Mouse (Mus musculus) cerebellum, adult 2 months (tissue): ENCODE results near the gene Szt2. TPM values are rescaled to one million over a fixed set of nuclear protein-coding genes. Genes with fewer than 3 reads are reported as not detected.

ENCODE experiments used
- DNase-seq, 2 experiments: peaks; one replicate each; pipeline ENCODE4 v3.0.0; 2021
- H3K27ac ChIP-seq: fragments of 200-500 bp; 2 replicates; pipeline ENCODE4 v1.5.1; 2012; ENCODE audit warnings: low read length, control low read depth, inconsistent platforms; ENCODE audit not compliant: insufficient read depth
- H3K27me3 ChIP-seq: fragments of 200-500 bp; 2 replicates; pipeline ENCODE4 v1.6.1; 2012; ENCODE audit warnings: inconsistent platforms, mild to moderate bottlenecking, low read length, moderate library complexity; ENCODE audit not compliant: control insufficient read depth, insufficient read depth
- H3K4me1 ChIP-seq: fragments of 200-500 bp; 2 replicates; pipeline ENCODE4 v1.6.1; 2011; ENCODE audit warnings: low read length; ENCODE audit not compliant: control insufficient read depth, insufficient read depth
- H3K4me3 ChIP-seq: fragments of 200-500 bp; replicated peaks from 2 replicates; pipeline ENCODE3; 2011; ENCODE audit warnings: mild to moderate bottlenecking, low read depth, low read length, control low read depth; ENCODE audit not compliant: insufficient read depth
- CTCF ChIP-seq: fragments of 200-500 bp; IDR thresholded peaks from 2 replicates; pipeline ENCODE4 v1.5.1; 2011; ENCODE audit warnings: low read depth, mild to moderate bottlenecking, control low read depth, low read length, moderate library complexity, borderline replicate concordance; ENCODE audit not compliant: insufficient read depth
- POLR2A ChIP-seq: fragments of 200-500 bp; IDR thresholded peaks from 2 replicates; pipeline ENCODE4 v1.6.1; 2011; ENCODE audit warnings: low read length, control low read depth, borderline replicate concordance; ENCODE audit not compliant: insufficient read depth
- WGBS: fragments of 180-500 bp; shearing (Covaris S2); methylation state at CpG from one replicate; pipeline ENCODE4 v1.1.7; 2018; 5-methylcytosine and 5-hydroxymethylcytosine counted together
- polyA plus RNA-seq: library from polyadenylated mRNA; depleted of rRNA; stranded (reverse); fragments of >200 nt; gene quantifications from 2 replicates; pipeline ENCODE4 v1.2.3, GENCODE M21; 2012

Gene Szt2
- polyA plus RNA-seq, 1 experiment, result 38.0 TPM

GRCm38 (mm10) chr4:118432332-118432731 is 23.3 kb upstream of the Szt2 start:
- peaks cover 10% of the 10 kb centered on the region for H3K4me1 ChIP-seq
- WGBS, result 46% methylated on average over 8 of the region's 8 CpGs

DNA sequence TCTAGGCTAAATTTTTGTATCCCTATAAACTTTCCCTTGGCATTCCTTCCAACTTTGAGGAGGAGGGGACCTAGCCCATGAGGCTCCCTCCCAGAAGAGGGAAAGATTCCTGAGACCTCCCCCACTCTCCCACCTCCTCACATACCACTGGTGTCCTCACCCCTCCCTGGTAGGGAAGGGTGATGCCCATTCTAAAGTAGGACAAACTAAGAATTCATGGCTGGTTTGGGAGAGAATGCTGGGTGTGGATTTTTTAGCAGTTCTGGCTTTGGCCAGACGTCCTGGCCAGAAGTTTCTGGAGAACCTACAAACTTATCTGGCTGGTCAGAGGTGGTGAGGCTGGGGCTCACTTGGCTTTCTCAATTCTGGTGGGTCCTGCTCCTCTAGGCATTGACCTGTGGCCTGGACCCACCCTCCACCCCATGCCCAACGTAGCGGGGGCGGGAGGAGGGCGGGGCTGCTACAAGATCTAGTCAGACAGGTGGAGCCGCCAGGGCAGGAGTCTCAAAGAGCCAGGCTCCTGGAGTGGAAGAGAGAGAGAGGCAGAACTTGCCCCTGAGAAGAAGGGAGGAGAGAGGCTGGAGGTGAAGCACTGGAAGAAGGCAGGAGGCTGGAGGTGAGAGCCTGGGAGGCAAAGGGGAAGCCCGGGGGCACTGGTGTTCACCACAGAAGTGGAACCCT is 20.3 kb upstream of the Szt2 start:
- WGBS, result 78% methylated on average over 7 of the region's 7 CpGs
- H3K4me3 ChIP-seq, result no peak overlapping the region
- TF ChIP-seq CTCF, result no peak
- no peak for TF ChIP-seq POLR2A

More at GRCm38 (mm10) chr4:118432332-118432731, 23.3 kb upstream of the Szt2 start:
- Histone ChIP-seq H3K27ac (no peak overlapping the region), H3K4me3 (no peak overlapping the region), H3K27me3 (no peaks in the 10 kb centered on the region)
- TF ChIP-seq POLR2A, result no peak
- TF ChIP-seq CTCF, result no peak
- no peak for DNase-seq

GRCm38 (mm10) chr4:118428531-118429214 is 19.6 kb upstream of the Szt2 start:
- Histone ChIP-seq H3K4me1 (peaks cover 10% of the 10 kb centered on the region), H3K4me3 (peak overlapping the region; percentile 79), H3K27ac (no peak overlapping the region; the same call in 1 of the 2 replicates), H3K27me3 (no peaks in the 10 kb centered on the region)
- no peak for DNase-seq
- 55% methylated on average over 15 of the region's 15 CpGs for WGBS
- no peak for TF ChIP-seq POLR2A
- TF ChIP-seq CTCF, result no peak

More for the DNA sequence above, 20.3 kb upstream of the Szt2 start:
- DNase-seq, result no peak
- Histone ChIP-seq H3K27me3 (no peaks in the 10 kb centered on the region), H3K4me1 (peaks cover 10% of the 10 kb centered on the region), H3K27ac (no peak overlapping the region)

DNA sequence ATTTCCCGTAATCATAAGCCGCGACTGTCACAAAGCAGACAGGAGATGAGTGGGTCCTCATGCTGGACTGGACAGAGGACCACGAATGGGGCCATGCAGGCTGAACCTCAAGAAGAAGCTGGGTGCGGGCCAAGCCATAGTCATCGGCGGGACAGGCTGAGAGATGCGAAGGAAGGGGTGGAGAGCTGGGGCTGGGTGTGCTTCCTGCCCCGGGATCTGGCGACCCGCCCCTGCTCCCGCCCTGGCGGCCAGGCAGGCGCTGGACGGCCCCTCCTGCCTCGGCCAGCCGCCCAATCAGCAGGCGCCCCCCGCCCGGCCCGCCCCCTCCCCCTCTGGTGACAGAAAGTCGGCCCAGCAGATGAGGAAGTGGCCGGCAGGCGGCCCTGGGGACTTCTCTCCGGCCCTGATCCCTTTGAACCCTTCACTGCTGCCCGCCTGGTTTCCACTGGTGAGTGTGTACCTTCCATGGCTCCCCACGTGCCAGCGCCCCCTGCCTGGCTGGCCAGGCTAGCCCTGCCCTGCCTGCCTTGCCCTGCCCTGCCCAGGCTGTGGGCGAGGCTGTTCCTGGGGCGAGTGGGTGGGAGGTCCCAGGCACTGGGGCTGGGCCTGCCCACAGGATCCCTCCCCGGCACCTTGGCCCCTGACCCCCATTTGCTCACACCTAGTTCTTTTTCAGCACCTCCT is 18.8 kb upstream of the Szt2 start, which contains the start of gene Elovl1:
Gene Elovl1, plus strand, starts transcription at position 326 of the 684 bp plus-strand sequence.
- DNase-seq, result peak; percentile 73 to 81
- Histone ChIP-seq H3K27me3 (no peaks in the 10 kb centered on the region), H3K4me1 (peaks cover 10% of the 10 kb centered on the region), H3K27ac (peak within 1 kb of the TSS; percentile 32; the same call in 1 of the 2 replicates), H3K4me3 (peak within 1 kb of the TSS; percentile 79)
- TF ChIP-seq POLR2A (no peak), CTCF (peak; percentile 29)
- WGBS, result 1% methylated on average over 18 of the region's 31 CpGs

GRCm38 (mm10) chr4:118427415-118427767 is 18.3 kb upstream of the Szt2 start:
- no peak for DNase-seq
- 4% methylated on average over 5 of the region's 5 CpGs for WGBS
- Histone ChIP-seq H3K27me3 (no peaks in the 10 kb centered on the region), H3K4me3 (peak overlapping the region; percentile 79), H3K4me1 (peaks cover 10% of the 10 kb centered on the region), H3K27ac (peak overlapping the region; percentile 32; the same call in 1 of the 2 replicates)
- TF ChIP-seq CTCF (no peak), POLR2A (no peak)

DNA sequence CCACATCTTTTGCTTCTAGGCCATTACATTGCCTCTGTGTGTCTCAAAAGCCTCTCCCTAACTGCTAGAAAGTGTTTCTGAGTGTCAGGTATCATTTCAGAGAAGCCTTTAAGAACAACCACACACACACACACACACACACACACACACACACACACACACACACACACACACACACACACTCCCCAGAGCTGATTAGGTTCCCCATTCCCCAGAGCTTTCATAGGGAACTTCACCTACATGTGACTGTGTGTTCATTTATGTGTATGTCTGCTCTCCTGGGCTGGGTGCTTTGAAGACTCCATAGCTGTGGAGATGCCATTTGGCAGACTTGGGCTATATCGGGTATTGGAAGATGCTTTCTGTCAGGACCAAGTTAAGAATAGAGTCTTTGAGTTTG is 16.3 kb upstream of the Szt2 start:
- H3K4me3 ChIP-seq, result no peak overlapping the region
- H3K4me1 ChIP-seq, result peaks cover 10% of the 10 kb centered on the region
- no peaks in the 10 kb centered on the region for H3K27me3 ChIP-seq
- TF ChIP-seq POLR2A, result no peak
- no peak for TF ChIP-seq CTCF
- 80% methylated on average over 1 of the region's 1 CpGs for WGBS
- H3K27ac ChIP-seq, result no peak overlapping the region
- no peak for DNase-seq

DNA sequence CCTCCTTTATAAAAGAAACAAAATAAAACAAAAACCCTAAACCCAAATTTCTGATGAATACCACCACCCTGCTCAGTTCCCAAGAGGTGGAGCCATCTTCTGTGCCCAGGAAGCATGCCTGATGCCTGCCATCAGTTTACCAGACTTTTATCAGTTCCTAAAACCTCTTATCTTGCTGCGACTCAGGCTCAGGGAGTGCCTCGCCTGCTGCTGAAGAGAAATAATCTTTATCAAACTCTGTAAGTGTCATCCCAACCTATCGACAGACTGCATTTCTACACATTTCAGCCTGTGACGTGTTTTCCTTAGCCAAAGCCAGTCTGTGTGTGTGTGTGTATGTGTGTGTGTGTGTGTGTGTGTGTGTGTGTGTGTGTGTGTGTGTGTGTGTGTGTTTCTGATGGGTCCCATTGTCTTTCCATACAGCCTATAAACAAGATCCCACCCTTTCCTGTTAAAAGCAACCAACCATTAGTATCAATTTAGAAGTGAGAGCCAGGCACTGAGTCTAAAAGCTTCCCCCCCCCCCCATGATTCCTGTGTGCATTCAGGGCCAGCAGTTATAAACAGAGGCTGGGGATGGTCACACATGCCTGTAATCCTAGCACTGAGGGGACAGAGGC is 15.6 kb upstream of the Szt2 start:
- Histone ChIP-seq H3K4me1 (peaks cover 10% of the 10 kb centered on the region), H3K27me3 (no peaks in the 10 kb centered on the region), H3K27ac (no peak overlapping the region), H3K4me3 (no peak overlapping the region)
- no peak for DNase-seq
- 87% methylated on average over 4 of the region's 4 CpGs for WGBS
- TF ChIP-seq CTCF (no peak), POLR2A (no peak)

GRCm38 (mm10) chr4:118421384-118421783 is 12.3 kb upstream of the Szt2 start:
- Histone ChIP-seq H3K4me1 (no peaks in the 10 kb centered on the region), H3K4me3 (no peak overlapping the region), H3K27ac (no peak overlapping the region), H3K27me3 (no peaks in the 10 kb centered on the region)
- WGBS, result 95% methylated on average over 3 of the region's 3 CpGs
- DNase-seq, result no peak
- no peak for TF ChIP-seq CTCF
- no peak for TF ChIP-seq POLR2A
